Mouse (Mus musculus) embryonic stem cell, embryonic (primary cell): ENCODE measurements around the gene Hgfac.

Experiments used
- CTCF ChIA-PET, 4 experiments: fragments of 300-600 bp in 2 of 4; fragments of 350-600 bp in 2 of 4; sonication (Branson Sonifier 250); formaldehyde crosslinking; loops; one replicate each; lab custom pipeline; 2022; ENCODE audit warnings: inconsistent platforms in 2 of 4; lab: Charles Lee
- POLR2A ChIA-PET, 4 experiments: fragments of 300-600 bp in 2 of 4; fragments of 350-600 bp in 2 of 4; sonication (Branson Sonifier 250); formaldehyde crosslinking; loops; one replicate each; lab custom pipeline; 2022; ENCODE audit warnings: antibody characterized with exemption in 4 of 4, inconsistent platforms in 1 of 4; lab: Charles Lee

The Hgfac gene

DNA sequence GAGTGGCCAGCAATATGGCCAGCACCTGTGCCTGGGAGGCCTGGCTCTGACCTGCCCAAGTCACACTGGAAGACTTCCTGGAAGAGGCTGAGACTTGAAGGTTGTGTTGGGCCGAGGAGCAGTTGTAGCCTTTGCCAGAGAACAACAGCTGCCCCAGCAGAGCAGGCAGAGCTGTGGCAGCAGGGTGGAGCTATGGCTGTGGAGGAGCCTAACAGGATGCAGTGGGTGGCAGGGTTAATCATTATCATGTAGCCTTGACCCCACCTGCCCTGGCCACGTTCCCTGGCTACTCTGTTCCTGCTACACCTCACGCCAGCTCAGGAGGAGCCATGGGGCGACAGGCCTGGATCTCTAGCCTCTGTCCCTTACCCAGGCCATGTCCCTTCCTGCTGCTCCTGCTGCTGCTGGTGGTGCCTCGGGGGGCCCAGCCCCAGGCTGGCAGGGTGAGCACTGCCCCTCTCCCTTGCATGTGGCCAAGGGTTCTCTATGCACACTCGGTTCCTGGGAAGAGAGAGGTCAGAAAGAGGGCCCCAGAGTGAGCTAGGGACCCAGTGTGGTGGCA is at the start of gene Hgfac:
Gene Hgfac (plus strand): TSS at position 242 of the 562 bp plus-strand sequence.
- ChIA-PET POLR2A (interaction anchor here in 1 of 4 experiments (1.3 to 1.5 kb wide), 2 partner anchors 63 to 93 kb away, joined by 3 to 4 read pairs; partner anchors contain the start of gene Rgs12), CTCF (interaction anchor here in 3 of 4 experiments (0.5 to 1.9 kb wide), 6 partner anchors 52 to 869 kb away, joined by 3 to 7 read pairs (median 4); no protein-coding TSS in a partner anchor)

DNA sequence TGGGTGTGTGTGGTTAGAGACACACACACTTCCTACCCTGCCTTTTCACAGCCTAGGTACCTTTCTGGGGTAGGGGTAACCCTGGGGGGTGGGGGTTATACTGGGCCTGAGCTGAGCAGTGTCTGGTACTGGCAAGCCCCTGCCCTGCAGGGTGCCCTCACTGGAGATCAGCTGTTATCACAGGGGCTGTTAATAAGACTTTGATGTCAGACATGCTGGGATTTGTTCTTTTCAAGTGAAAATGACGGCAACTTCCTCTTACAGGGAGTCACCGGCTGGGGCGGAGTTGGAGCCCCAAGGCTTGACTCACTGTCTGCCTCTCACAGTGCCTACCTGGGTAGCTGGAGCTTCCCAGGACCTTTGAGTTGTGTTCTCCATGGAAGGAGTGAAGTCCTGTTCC is 42.6 kb upstream of the Hgfac start:
- POLR2A ChIA-PET = interaction anchor here in 2 of 4 experiments (0.9 to 2.1 kb wide), 8 partner anchors 9 to 106 kb away, joined by 3 to 7 read pairs (median 4); partner anchors contain the start of gene Rgs12 (in 1 of the 2)
- CTCF ChIA-PET = interaction anchor here in 1 of 4 experiments (0.5 kb wide), 1 partner anchor 31 kb away, joined by 3 read pairs; no protein-coding TSS in a partner anchor

DNA sequence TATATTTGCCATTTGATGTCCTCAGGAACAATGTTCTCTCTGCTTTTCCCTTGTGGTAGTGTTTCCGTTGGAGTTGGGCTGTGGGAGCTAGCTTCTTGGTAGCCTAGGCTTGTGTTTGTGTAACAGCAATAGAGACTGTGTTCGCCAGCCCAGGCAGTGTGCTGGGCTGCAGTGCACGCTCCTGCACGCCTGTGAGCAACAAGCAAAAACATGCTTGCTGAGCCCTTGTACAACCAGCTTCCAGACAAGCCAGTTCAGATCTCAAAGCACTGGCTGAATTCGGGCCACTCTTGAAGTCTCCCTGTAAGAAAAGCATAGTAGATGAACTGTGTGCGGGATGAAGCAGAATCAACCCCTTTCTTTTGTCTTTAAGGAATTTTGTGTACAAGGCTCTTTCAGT is 42.0 kb upstream of the Hgfac start:
- ChIA-PET POLR2A (interaction anchor here in 2 of 4 experiments (0.9 to 2.1 kb wide), 8 partner anchors 8 to 105 kb away, joined by 3 to 7 read pairs (median 4); partner anchors contain the start of gene Rgs12 (in 1 of the 2)), CTCF (interaction anchor here in 2 of 4 experiments (0.5 to 1.5 kb wide), 2 partner anchors 14 to 31 kb away, joined by 3 to 4 read pairs; no protein-coding TSS in a partner anchor)

DNA sequence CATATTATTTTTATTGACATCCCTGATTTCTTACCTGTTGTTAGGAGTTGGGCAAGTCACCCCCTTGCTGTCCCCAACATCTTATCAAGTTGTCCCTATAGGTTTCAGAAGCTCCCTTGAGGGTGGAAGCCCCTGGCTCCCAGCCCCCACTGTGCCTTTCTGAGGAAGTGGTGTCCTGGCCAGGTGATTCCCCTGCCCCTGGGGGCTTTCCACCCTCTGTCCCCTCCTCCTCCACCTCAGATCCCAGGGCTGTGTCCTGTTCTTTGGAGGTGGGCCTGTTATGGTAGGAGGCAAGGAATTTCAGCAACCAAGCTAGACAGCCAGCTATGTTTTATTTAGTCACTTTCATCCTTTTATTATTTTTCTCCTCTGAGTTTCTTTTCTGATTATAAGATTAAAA is 41.0 kb upstream of the Hgfac start:
- CTCF ChIA-PET = interaction anchor here in 2 of 4 experiments (0.6 to 1.5 kb wide), 2 partner anchors 14 to 15 kb away, joined by 3 to 4 read pairs; no protein-coding TSS in a partner anchor
- POLR2A ChIA-PET = interaction anchor here in 2 of 4 experiments (1.5 to 2.1 kb wide), 2 partner anchors 11 to 51 kb away, joined by 5 to 7 read pairs; partner anchors contain the start of gene Rgs12 (in 1 of the 2)

DNA sequence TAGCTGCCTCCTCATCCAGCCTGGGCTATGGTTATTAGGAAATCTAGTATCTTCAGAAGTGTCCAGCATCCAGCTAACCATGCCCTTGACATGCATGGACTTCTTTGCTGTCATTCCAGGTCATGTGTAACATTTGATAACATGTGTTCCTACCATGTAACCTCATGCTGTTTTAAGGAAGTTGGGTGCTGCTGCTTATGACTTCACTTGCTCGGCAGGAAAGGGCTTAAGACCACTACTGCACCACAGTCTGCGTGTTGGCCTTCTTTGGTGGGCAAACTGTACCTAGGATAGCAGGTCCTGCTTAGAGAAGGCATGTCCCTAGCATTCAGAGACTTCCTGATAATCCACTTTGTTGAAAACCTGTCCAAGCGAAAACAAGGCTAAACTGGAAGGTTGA is 40.2 kb upstream of the Hgfac start:
- ChIA-PET CTCF (no interaction called here), POLR2A (interaction anchor here in 1 of 4 experiments (0.6 kb wide), 2 partner anchors 26 to 207 kb away, joined by 3 read pairs; no protein-coding TSS in a partner anchor)

DNA sequence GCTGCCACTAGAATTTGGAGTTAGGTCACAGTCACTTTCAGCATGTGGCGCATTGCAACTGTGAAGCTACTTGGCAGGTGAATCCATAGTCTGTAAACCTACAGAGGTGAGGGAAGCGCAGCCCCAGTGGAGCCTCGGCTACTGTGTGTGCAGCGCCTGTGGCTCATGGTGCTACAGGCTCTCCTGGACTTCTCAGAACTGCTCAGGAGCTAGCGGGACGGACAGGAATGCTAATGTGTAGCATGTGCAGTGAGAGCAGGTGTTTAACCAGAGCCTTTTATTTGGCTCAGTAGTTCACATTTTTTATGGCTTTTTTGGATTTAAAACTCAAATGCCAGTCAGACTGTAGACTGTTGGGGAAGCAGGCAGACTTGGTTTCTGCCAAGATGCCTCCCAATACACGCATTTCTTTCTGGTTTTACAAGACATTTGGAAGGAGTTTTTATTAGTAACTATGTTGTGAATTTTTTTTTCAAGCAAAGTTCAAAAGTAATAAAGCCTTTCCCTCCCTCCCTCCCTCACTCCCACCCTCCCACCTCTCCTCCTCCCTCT is 37.6 kb upstream of the Hgfac start:
- ChIA-PET POLR2A (no interaction called here), CTCF (no interaction called here)

DNA sequence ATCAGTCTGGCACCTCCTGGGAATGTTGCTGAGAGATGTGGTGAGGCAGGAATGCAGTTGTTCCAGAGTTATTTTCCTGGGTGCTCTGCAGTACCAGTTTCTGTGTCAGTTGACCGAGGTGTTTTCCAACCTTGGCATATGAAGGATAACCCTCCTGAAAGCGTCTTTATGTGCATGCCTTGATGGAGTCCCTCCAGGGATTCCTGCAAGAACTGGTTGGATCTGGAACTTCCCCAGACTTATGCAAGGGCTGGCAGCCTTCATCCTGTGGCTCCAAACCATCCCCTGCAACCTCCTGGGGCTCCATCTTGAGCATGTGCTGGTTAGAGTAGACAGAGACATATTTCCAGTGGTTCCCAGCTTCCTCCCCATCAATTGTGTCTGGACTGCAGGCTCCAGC is 36.5 kb upstream of the Hgfac start:
- ChIA-PET CTCF (no interaction called here), POLR2A (no interaction called here)

DNA sequence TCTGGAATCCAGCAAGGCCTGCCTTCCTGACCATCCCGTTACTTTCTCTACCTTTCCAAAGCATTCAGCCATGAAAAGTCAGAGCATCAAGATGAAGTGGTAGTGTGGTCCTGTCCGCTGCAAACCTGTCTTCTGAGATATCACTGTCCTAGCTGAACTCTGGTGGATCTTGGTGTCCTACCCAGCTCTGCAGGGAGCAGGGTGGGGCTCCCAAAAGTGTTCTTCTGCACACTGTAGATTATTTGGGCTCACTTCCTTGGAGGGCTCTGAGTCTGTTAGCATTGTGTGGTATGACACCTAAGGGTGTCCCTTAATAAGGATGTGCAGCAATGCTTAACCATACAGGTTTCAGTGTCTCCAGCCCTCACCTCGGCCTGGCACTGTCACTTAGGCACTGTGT is 35.6 kb upstream of the Hgfac start:
- ChIA-PET POLR2A (no interaction called here), CTCF (no interaction called here)

DNA sequence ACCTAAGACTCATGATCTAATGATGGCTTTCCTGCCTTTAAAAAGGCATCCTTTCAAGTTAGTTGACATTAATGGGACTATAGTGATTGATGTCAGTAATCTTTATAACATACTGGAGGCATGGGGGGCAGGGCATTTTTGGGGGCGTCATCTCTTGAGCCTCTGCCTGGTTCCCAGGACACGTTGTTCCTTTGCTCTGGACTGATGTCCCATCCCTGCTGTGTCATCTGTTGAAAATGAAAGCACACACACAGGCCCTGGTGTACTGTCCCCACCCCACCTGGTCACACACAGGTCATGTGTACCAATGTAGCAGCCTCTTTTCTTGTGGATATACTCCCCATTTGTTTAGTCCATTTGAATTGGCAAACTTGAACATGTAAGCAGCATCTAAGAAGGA is 34.7 kb upstream of the Hgfac start:
- POLR2A ChIA-PET = no interaction called here
- CTCF ChIA-PET = interaction anchor here in 1 of 4 experiments (0.6 to 1.4 kb wide), 2 partner anchors 125 to 1419 kb away, joined by 3 read pairs; no protein-coding TSS in a partner anchor

DNA sequence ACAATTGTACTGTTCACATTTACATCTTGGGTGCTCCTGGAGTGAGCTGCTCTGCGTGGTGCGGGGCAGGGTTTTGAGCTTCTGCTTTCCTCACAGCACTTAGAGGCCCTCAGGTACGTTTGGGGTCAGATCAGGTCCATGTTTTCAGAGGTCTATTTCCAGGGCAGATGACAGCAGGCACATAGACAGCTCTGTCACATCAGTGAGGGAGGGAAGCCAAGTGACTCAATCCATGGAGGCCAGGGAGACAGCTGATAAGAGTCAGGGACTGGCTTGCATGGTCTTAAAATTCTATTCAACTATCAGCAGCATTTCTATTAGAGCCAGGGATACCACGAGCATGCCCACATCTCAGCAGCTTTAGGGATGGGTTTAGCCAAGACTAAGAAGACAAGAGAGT is 32.1 kb upstream of the Hgfac start:
- ChIA-PET CTCF (no interaction called here), POLR2A (no interaction called here)

DNA sequence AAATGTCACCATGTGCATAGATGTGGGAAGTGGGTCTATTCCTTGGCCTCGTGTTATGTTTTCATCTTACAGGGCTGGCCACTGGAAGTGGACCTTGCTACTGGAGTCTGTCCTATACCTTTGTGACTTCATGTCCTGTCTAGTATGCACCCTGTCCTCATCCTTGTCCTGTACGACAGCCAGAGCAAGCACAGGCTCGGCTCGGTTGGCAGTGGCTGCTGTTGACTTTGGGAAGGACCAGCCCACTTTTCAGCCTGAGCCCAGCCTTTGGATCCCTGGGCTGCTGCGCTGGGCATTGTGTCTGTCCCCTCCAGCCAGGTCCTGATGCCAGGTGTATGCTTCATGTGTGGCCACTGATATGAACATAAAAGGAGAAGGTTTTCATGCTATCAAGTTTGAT is 30.7 kb upstream of the Hgfac start:
- CTCF ChIA-PET = no interaction called here

DNA sequence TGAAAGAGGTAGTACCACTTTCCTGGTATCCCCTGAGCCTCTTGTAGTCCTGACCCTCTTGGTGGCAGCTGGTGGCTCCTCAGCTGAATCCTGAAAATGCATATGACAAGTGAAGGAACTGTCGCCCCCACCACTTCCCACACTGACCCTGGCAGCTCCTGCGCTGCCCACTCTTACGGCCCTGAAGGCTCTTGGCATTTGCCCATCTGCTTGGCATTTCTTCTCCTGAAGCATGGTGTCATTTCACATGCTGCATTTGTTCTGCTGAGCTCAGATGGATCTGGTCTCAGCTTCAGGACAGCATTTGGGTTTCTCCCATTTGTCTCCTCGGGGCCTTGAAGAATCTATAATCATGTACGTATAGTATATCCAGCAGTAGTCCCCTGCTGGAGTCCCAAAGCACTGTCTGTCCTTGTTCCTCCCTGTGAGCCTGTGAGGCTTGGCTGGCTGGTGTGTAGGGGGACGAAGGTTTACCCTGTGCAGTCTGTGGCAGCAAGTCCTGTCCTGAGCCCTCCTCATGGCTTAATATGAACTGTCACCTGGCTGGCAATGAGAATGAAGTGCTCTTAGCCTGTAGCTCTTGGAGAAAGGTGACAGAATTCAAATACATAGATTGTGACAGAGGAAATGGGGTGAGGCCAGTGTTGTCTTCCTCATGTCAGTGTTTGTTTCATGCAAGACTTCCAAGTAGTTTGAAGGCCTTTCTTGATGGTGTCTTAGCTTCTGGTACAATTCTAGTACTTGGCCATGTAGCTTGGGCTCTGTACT is 30.0 kb upstream of the Hgfac start:
- ChIA-PET POLR2A (no interaction called here), CTCF (interaction anchor here in 1 of 4 experiments (0.6 kb wide), 1 partner anchor 425 kb away, joined by 6 read pairs; no protein-coding TSS in a partner anchor)

More for the DNA sequence above, 30.7 kb upstream of the Hgfac start:
- POLR2A ChIA-PET = interaction anchor here in 1 of 4 experiments (1.0 kb wide), 1 partner anchor 20 kb away, joined by 3 read pairs; no protein-coding TSS in a partner anchor

DNA sequence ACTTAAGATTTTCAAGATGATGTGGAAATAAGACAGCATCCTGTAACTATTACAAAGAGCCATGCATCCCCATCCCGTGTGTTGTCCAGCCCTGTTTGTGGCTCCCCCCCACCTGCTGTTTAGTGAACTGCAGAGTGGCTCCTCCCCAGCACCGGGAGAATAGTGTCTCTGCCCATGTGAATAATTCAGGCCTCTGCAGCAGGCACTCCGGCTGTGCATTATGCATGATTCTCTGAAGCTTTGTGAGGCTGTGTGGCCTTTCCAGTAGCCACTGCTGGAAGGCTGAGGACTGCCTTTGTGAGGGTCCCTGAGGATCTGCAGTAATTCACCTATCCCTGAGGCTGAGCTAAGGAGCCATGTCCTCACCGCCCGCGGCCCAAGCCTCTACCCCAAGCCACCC is 27.3 kb upstream of the Hgfac start:
- POLR2A ChIA-PET = interaction anchor here in 2 of 4 experiments (0.5 to 1.2 kb wide), 3 partner anchors 15 to 501 kb away, joined by 3 to 4 read pairs (median 3); partner anchors contain the start of gene Rgs12 (in 1 of the 2)
- CTCF ChIA-PET = interaction anchor here in 1 of 4 experiments (1.1 kb wide), 1 partner anchor 28 kb away, joined by 3 read pairs; no protein-coding TSS in a partner anchor

DNA sequence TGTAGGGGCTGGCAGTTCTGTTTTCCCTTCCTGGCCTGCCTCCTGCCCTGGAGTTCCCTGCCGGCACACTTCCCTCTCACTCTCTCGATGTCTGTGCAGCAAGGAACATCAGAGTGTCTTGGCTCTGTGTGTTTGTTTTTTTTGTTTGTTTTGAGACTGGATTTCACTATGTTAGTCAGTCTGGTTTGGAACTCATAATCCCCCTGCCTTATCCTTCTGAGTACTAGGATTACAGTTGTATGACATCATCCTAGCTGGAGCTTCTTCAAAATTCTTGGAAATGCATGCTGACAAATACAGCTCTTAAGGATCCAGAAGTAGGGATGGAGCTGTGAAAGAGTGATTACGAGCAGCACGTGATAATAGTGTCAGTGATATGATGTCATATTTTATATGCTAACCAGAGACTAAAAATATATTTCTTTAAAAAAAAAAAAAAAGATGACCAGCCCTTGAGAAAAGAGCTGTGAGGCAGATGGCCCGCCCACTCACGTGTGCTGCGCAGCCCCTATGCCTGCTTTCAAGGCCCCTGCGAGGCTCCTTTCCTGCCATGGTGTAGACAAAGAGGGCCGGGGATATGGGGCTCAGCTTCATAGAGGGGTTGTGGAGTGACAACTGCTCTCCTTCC is 21.5 kb upstream of the Hgfac start:
- POLR2A ChIA-PET = interaction anchor here in 1 of 4 experiments (0.7 kb wide), 1 partner anchor 787 kb away, joined by 4 read pairs; no protein-coding TSS in a partner anchor
- CTCF ChIA-PET = interaction anchor here in 1 of 4 experiments (0.6 kb wide), 1 partner anchor 32 kb away, joined by 3 read pairs; no protein-coding TSS in a partner anchor

DNA sequence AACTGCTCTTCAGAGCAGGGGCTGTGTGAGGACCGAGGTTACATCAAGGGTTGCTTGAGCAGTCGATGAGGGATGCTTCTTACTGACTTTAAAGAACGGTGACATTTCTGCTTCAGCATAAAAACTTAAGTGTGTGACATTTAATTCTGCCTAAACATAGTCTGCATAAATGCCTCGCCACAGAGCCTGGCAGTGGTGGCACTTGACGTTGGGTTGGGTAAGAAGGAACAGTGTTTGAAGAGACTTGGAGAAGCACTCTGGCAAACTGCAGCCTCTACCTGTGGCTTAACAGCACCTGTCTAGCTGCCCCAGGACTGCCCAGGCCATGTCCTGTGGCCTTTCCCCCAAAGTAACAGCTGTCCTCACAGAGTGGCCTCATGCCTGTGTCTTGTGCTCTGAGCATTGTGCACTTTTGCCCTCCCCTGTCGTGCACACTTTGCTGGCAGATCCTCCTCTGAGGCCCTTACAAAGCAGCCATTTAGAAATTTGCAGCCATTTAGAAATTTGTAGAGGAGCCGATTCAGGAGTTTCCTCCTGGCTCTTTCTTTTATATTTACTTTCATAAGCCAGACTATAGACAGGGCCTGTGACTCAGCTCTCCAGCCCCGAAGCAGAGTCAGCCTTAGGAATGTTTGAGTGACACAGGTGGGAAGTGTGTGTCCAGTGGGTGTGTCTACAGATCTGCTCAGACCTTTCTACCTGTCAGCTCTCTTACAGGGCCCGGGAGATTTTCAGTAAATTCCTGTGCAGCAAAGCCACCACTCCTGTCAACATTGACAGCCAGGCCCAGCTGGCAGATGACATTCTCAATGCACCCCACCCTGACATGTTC is 20.7 kb upstream of the Hgfac start:
- POLR2A ChIA-PET = interaction anchor here in 1 of 4 experiments (0.7 kb wide), 1 partner anchor 787 kb away, joined by 4 read pairs; no protein-coding TSS in a partner anchor
- CTCF ChIA-PET = interaction anchor here in 1 of 4 experiments (0.6 kb wide), 1 partner anchor 33 kb away, joined by 3 read pairs; no protein-coding TSS in a partner anchor

DNA sequence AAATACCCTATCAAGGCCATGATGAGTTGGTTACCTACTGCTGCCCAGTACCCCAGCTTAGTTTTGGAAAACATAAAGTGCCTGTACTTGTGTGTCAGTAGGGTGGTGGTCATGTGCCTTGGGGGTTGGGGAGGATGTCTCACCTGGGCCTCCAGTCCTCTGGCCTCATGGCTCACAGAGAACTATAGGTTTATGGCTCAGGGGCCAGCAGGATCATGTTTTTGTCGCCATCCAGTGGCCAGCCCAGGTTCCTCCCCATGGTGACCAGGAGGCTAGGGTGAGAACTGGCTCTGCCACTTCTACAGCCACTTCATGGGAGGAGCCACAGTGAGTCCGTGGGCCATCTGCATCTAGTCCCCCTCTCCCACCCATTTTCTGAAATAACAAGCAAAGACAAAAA is 16.3 kb upstream of the Hgfac start:
- CTCF ChIA-PET = interaction anchor here in 1 of 4 experiments (0.7 kb wide), 1 partner anchor 18 kb away, joined by 3 read pairs; no protein-coding TSS in a partner anchor
- POLR2A ChIA-PET = no interaction called here

DNA sequence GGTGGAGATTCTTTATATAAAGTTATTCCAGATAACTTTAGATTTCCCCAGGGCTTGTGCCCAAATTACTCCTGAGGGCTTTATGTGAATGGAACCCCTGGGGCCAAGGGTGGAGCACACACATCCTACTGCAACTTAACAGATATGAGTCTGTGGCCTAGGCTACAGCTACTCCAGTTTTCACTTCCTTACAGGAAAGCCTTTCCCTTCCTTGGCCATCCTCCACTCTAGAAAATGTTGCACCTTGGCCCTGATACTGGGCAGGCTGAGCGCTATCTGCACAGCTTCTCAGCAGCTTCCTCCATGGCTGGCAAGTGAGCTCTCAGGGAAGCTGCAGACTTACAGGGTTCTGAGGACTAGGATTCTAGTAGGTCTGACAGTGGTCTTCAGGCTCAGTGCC is 12.0 kb upstream of the Hgfac start:
- ChIA-PET CTCF (interaction anchor here in 1 of 4 experiments (0.8 to 1.0 kb wide), 2 partner anchors 95 to 102 kb away, joined by 3 to 4 read pairs; no protein-coding TSS in a partner anchor), POLR2A (interaction anchor here in 1 of 4 experiments (1.5 kb wide), 1 partner anchor 16 kb away, joined by 3 read pairs; no protein-coding TSS in a partner anchor)
